Mouse (Mus musculus) olfactory bulb, adult 2 months (tissue): ENCODE data around the gene Mindy4b-ps.

Source experiments
- CTCF ChIP-seq: fragments of 200-500 bp; IDR thresholded peaks from 2 replicates; pipeline ENCODE4 v1.5.1; 2012; ENCODE audit warnings: low read depth, mild to moderate bottlenecking, low read length, moderate library complexity; ENCODE audit not compliant: insufficient read depth
- POLR2A ChIP-seq: fragments of 200-500 bp; IDR thresholded peaks from 2 replicates; pipeline ENCODE4 v1.6.1; 2012; ENCODE audit warnings: mild to moderate bottlenecking, low read depth, low read length, moderate library complexity; ENCODE audit not compliant: insufficient read depth

GRCm38 (mm10) chr3:58783602-58784218 is 38.4 kb downstream of the Mindy4b-ps start:
- no peak for TF ChIP-seq CTCF
- TF ChIP-seq POLR2A, result no peak
